ENCODE assay signal across 13 mouse cellular contexts in the genomic region with DNA sequence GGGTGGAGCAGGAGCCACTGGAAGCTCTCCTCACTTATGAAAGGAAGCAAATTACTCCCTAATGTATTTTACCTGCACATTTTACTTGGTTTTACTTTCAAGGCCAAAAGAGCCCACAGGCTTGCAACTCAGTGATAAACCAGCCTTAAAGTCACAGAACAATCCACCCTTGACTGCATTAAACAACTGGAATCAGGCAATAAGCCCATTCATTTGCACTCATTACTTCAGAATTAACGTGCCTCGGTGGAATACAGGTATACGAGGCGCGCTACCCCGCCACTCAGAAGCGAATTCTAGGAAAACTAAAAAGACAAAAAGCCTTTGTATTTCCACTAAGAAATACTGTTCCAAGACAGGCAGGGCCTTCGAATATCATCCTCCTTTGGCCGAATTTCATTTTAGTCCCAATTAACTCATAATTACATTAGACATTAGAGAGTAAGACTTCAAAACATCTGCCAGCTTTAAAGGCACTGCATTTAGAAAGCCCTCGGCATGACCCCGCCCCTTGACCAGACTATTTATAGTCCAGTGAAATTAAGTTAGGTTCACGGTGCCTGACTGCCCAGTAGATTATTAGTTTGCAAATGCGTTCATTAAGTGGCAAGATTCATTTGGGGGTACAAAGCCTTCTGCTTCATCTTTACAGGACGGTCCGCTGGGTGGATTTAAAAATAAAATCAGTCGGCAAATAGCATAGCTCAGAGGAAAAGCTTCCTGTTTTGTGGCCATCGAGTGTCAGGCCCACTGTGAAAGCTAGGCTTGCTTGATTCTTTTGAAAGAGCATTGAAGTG.
DNase-seq lines count a peak whose midpoint lies in the region; ATAC-seq and TF ChIP-seq lines count a peak whose summit lies in the region.
"Had no signal": no experiment of that assay in that cellular context is flagged by ENCODE, and none has a peak within 500 bp of the region (broad histone marks: within the 10 kb centered on the region; RNA-seq: fewer than 3 reads in every experiment).

No protein-coding gene starts in this region.

- no peaks in the 10 kb centered on the region for H3K36me3 ChIP-seq in forebrain, embryonic 14.5 days (ENCODE audit: control insufficient read depth, insufficient read depth, low read length)
- no peaks in the 10 kb centered on the region for H3K36me3 ChIP-seq in intestine, postnatal 0 days (ENCODE audit: control insufficient read depth, insufficient read depth)
- no peaks in the 10 kb centered on the region for H3K36me3 ChIP-seq in liver, embryonic 11.5 days (ENCODE audit: control insufficient read depth, insufficient read depth, low read length)
- H3K36me3 ChIP-seq: embryonic facial prominence, embryonic 13.5 days had no signal

- H3K9ac ChIP-seq in forebrain, embryonic 14.5 days (ENCODE audit: low read length): peak overlapping the region; percentile 25; the same call in 1 of the 2 replicates
- no peak overlapping the region for H3K9ac ChIP-seq in intestine, postnatal 0 days (ENCODE audit: low read depth, low read length)
- no peak overlapping the region for H3K9ac ChIP-seq in liver, embryonic 11.5 days (ENCODE audit: low read depth, low read length)
- H3K9ac ChIP-seq: embryonic facial prominence, embryonic 13.5 days; hindbrain, embryonic 14.5 days had no signal

- ATAC-seq in forebrain, embryonic 14.5 days: peak; percentile 23; the same call in 1 of the 2 replicates
- no peak for ATAC-seq in intestine, postnatal 0 days
- ATAC-seq in liver, embryonic 11.5 days (replicated peaks; ENCODE audit: low FRiP score): no peak
- no peak; the same call in 1 of the 2 replicates for ATAC-seq in frontal cortex, adult (ENCODE audit: low TSS enrichment)
- ATAC-seq: lung, postnatal 0 days; Patski had no signal

- H3K9me3 ChIP-seq in forebrain, embryonic 14.5 days (replicated peaks; ENCODE audit: control insufficient read depth, low read length): no peaks in the 10 kb centered on the region
- H3K9me3 ChIP-seq in intestine, postnatal 0 days (ENCODE audit: control insufficient read depth): no peaks in the 10 kb centered on the region
- no peaks in the 10 kb centered on the region for H3K9me3 ChIP-seq in liver, embryonic 11.5 days (ENCODE audit: control insufficient read depth, low read length)

- 21% methylated on average over 17 of the region's 17 CpGs for WGBS in forebrain, embryonic 14.5 days
- whole genome bisulfite sequencing in intestine, postnatal 0 days: 54% methylated on average over 17 of the region's 17 CpGs
- WGBS in liver, embryonic 11.5 days: 65% methylated on average over 17 of the region's 17 CpGs

- intact Hi-C loops in gastrocnemius, adult 2 months (cut with DNase I): no loop called here

- peaks cover 8% of the 10 kb centered on the region for H3K4me1 ChIP-seq in forebrain, embryonic 14.5 days (ENCODE audit: control insufficient read depth, insufficient read depth, low read length)
- no peaks in the 10 kb centered on the region for H3K4me1 ChIP-seq in intestine, postnatal 0 days (replicated peaks; ENCODE audit: control insufficient read depth, insufficient read depth, low read length)
- 0 out of 2 replicates have a peak, but pooled peaks cover 2% of the 10 kb centered on the region for H3K4me1 ChIP-seq in liver, embryonic 11.5 days (replicated peaks; ENCODE audit: control insufficient read depth, insufficient read depth, low read length)

- H3K27me3 ChIP-seq in forebrain, embryonic 14.5 days (replicated peaks; ENCODE audit: control insufficient read depth, insufficient read depth, low read length): no peaks in the 10 kb centered on the region
- H3K27me3 ChIP-seq in intestine, postnatal 0 days (replicated peaks; ENCODE audit: control insufficient read depth, insufficient read depth, low read length): no peaks in the 10 kb centered on the region
- H3K27me3 ChIP-seq in liver, embryonic 11.5 days (replicated peaks; ENCODE audit: control insufficient read depth, insufficient read depth, low read length): no peaks in the 10 kb centered on the region
- H3K27me3 ChIP-seq: embryonic facial prominence, embryonic 13.5 days; Patski had no signal

- H3K27ac ChIP-seq in gastrocnemius, adult 2 months: peak overlapping the region; percentile 59
- H3K27ac ChIP-seq in forebrain, embryonic 14.5 days (ENCODE audit: low read depth, low read length): no peak overlapping the region; the same call in 1 of the 2 replicates
- H3K27ac ChIP-seq in intestine, postnatal 0 days (ENCODE audit: low read depth, low read length): peak overlapping the region; percentile 82
- 0 out of 2 replicates have a peak overlapping the region, but pooled peaks have one; percentile 34 for H3K27ac ChIP-seq in liver, embryonic 11.5 days (ENCODE audit: low read depth, low read length)
- H3K27ac ChIP-seq: embryonic facial prominence, embryonic 13.5 days; hindbrain, embryonic 14.5 days had no signal

- DNase-seq in gastrocnemius, adult 2 months: no peak
- DNase-seq in gastrocnemius, postnatal 4 days (ENCODE audit: low spot score in 2 of 2): no peak
- DNase-seq in forebrain, embryonic 14.5 days (ENCODE audit: low spot score): no peak
- DNase-seq in liver, embryonic 11.5 days (ENCODE audit: low spot score): no peak
- DNase-seq in thymus, postnatal 25 days: no peak
- no peak for DNase-seq in spleen, postnatal 36 days (ENCODE audit: low spot score in 2 of 2)
- DNase-seq: thymus, adult 2 months had no signal

- H3K4me3 ChIP-seq in gastrocnemius, adult 2 months: peak overlapping the region; percentile 38; the same call in 1 of the 2 replicates
- no peak overlapping the region for H3K4me3 ChIP-seq in forebrain, embryonic 14.5 days (ENCODE audit: low read depth, low read length)
- H3K4me3 ChIP-seq in intestine, postnatal 0 days (ENCODE audit: low read depth, low read length): no peak overlapping the region; the same call in 1 of the 2 replicates
- no peak overlapping the region for H3K4me3 ChIP-seq in liver, embryonic 11.5 days (ENCODE audit: low read depth, low read length)
- H3K4me3 ChIP-seq: embryonic facial prominence, embryonic 13.5 days had no signal

- 0 out of 2 replicates have a peak overlapping the region, but pooled peaks have one; percentile 16 for H3K4me2 ChIP-seq in forebrain, embryonic 14.5 days (ENCODE audit: low read length)
- H3K4me2 ChIP-seq in intestine, postnatal 0 days (replicated peaks; ENCODE audit: low read depth): peak overlapping the region; percentile 45
- no peak overlapping the region for H3K4me2 ChIP-seq in liver, embryonic 11.5 days
- H3K4me2 ChIP-seq: embryonic facial prominence, embryonic 13.5 days; hindbrain, embryonic 14.5 days had no signal

- no peak for TF ChIP-seq CTCF in gastrocnemius, adult 2 months (IDR thresholded peaks at IDR 0.05)
- TF ChIP-seq CTCF in intestine, postnatal 0 days (IDR thresholded peaks at IDR 0.05; ENCODE audit: low read depth): no peak
